Comparison of ENCODE assay signal across 11 mouse cellular contexts in genomic region chr3:88456313-88456712, GRCm38 (mm10). TPM values are rescaled to one million over a fixed set of nuclear protein-coding genes. Genes with fewer than 3 reads are reported as not detected.
DNase-seq lines count a peak whose midpoint lies in the region; ATAC-seq and TF ChIP-seq lines count a peak whose summit lies in the region.
"Had no signal": no experiment of that assay in that cellular context is flagged by ENCODE, and none has a peak within 500 bp of the region (broad histone marks: within the 10 kb centered on the region; RNA-seq: fewer than 3 reads in every experiment).

No protein-coding gene starts in this region.

- 78% methylated on average over 8 of the region's 8 CpGs for WGBS in heart, embryonic 10.5 days
- 73% methylated on average over 8 of the region's 8 CpGs for WGBS in liver, embryonic 16.5 days (ENCODE audit: insufficient replicate concordance)

- no peak overlapping the region for H3K4me3 ChIP-seq in heart, embryonic 10.5 days
- H3K4me3 ChIP-seq in MEL (ENCODE audit: control insufficient read depth in 1 of 2, insufficient read depth in 1 of 2, low read depth in 2 of 2, low read length in 2 of 2), result no peak overlapping the region
- H3K4me3 ChIP-seq in liver, embryonic 16.5 days (ENCODE audit: low read depth, low read length), result peak overlapping the region; percentile 35
- H3K4me3 ChIP-seq: heart, embryonic 15.5 days; limb, embryonic 10.5 days had no signal

- peaks cover 97% of the 10 kb centered on the region for H3K27me3 ChIP-seq in heart, embryonic 10.5 days (ENCODE audit: insufficient read depth, poor library complexity, severe bottlenecking)
- no peaks in the 10 kb centered on the region for H3K27me3 ChIP-seq in MEL (ENCODE audit: control insufficient read depth in 1 of 2, insufficient read depth in 2 of 2, low read length in 2 of 2)
- peaks cover 5% of the 10 kb centered on the region for H3K27me3 ChIP-seq in liver, embryonic 16.5 days (ENCODE audit: control insufficient read depth, insufficient read depth, low read depth, low read length)

- no peaks in the 10 kb centered on the region for H3K36me3 ChIP-seq in heart, embryonic 10.5 days
- peaks cover 0 to 40% of the 10 kb centered on the region in 2 experiments; a peak in 2 of 4 replicates for H3K36me3 ChIP-seq in MEL (ENCODE audit: control insufficient read depth in 1 of 2, insufficient read depth in 2 of 2, low read length in 2 of 2)
- H3K36me3 ChIP-seq in liver, embryonic 16.5 days (ENCODE audit: control insufficient read depth, insufficient read depth), result no peaks in the 10 kb centered on the region
- H3K36me3 ChIP-seq: heart, embryonic 15.5 days; limb, embryonic 10.5 days had no signal

- no peaks in the 10 kb centered on the region for H3K9me3 ChIP-seq in heart, embryonic 10.5 days
- no peaks in the 10 kb centered on the region for H3K9me3 ChIP-seq in MEL (replicated peaks; ENCODE audit: insufficient read depth, low read length)
- H3K9me3 ChIP-seq in liver, embryonic 16.5 days (replicated peaks; ENCODE audit: control insufficient read depth, low read length), result no peaks in the 10 kb centered on the region
- H3K9me3 ChIP-seq: heart, embryonic 15.5 days; limb, embryonic 10.5 days had no signal

- DNase-seq in heart, embryonic 10.5 days (ENCODE audit: low spot score), result no peak
- DNase-seq in heart, adult 11 months, result no peak
- DNase-seq in MEL (ENCODE audit: low read depth, low spot score), result no peak
- peak; percentile 80 for DNase-seq in kidney, postnatal 10 days
- no peak for DNase-seq in layer of hippocampus, adult 9-10 months (ENCODE audit: low spot score)
- DNase-seq in Muller cell, postnatal 12 days (ENCODE audit: inconsistent ontology term), result no peak
- DNase-seq: gastrocnemius, postnatal 10 days had no signal

- TF ChIP-seq RAD21 in MEL (IDR thresholded peaks at IDR 0.05; ENCODE audit: low read depth, low read length), result no peak

- peak overlapping the region; percentile 44; the same call in 1 of the 2 replicates for H3K4me2 ChIP-seq in liver, embryonic 16.5 days (ENCODE audit: low read depth, low read length)
- H3K4me2 ChIP-seq: heart, embryonic 15.5 days had no signal

- TF ChIP-seq POLR2A in MEL (IDR thresholded peaks at IDR 0.05; ENCODE audit: control insufficient read depth in 1 of 2, insufficient read depth in 1 of 2, low read depth in 1 of 2, low read length in 2 of 2, poor library complexity in 1 of 2), result no peak

- H3K4me1 ChIP-seq in heart, embryonic 10.5 days, result peaks cover 43% of the 10 kb centered on the region
- peaks cover 20 to 50% of the 10 kb centered on the region in 2 experiments for H3K4me1 ChIP-seq in MEL (ENCODE audit: control insufficient read depth in 1 of 2, insufficient read depth in 2 of 2, low read length in 2 of 2)
- peaks cover 9% of the 10 kb centered on the region; the same call in 1 of the 2 replicates for H3K4me1 ChIP-seq in liver, embryonic 16.5 days (ENCODE audit: control insufficient read depth, low read depth, low read length)

- no peaks in the 10 kb centered on the region for H3K79me2 ChIP-seq in MEL (ENCODE audit: control insufficient read depth, insufficient read depth, low read length, poor library complexity)

- TF ChIP-seq EP300 in MEL (IDR thresholded peaks at IDR 0.05; ENCODE audit: low read depth in 1 of 2, low read length in 2 of 2), result no peak

- peak overlapping the region; percentile 25; the same call in 1 of the 2 replicates for H3K27ac ChIP-seq in heart, embryonic 10.5 days
- H3K27ac ChIP-seq in MEL (ENCODE audit: control insufficient read depth, low read depth, low read length), result no peak overlapping the region
- H3K27ac ChIP-seq in liver, embryonic 16.5 days (ENCODE audit: low read length), result peak overlapping the region; percentile 72
- H3K27ac ChIP-seq: heart, embryonic 15.5 days; limb, embryonic 10.5 days had no signal

- no peak for TF ChIP-seq CTCF in MEL (IDR thresholded peaks at IDR 0.05 in 2 of 3, conservative IDR thresholded peaks at IDR 0.05 in 1 of 3; ENCODE audit: control insufficient read depth in 1 of 3, insufficient read depth in 1 of 3, low read depth in 2 of 3, low read length in 3 of 3, poor library complexity in 1 of 3, severe bottlenecking in 1 of 3)

- ATAC-seq in liver, embryonic 16.5 days (ENCODE audit: low read depth), result peak; percentile 83
- ATAC-seq in frontal cortex, adult (ENCODE audit: low TSS enrichment), result no peak

- peak overlapping the region; percentile 2; the same call in 1 of the 2 replicates for H3K9ac ChIP-seq in MEL (ENCODE audit: control insufficient read depth, low read depth, low read length, poor library complexity, severe bottlenecking)
- H3K9ac ChIP-seq in liver, embryonic 16.5 days (ENCODE audit: low read depth, low read length), result no peak overlapping the region
- H3K9ac ChIP-seq: heart, embryonic 15.5 days had no signal

TF ChIP-seq in MEL, 35 proteins besides CTCF, POLR2A, EP300 and RAD21:
- TF ChIP-seq ZKSCAN1 (IDR thresholded peaks at IDR 0.05; ENCODE audit: low read depth, low read length) (no peak), E2F4 (IDR thresholded peaks at IDR 0.05; ENCODE audit: borderline replicate concordance, low read depth, low read length) (no peak)

RNA-seq across cellular contexts. Expression of gene Sema4a, which starts 4.7 kb away (rescaled TPM):
- 1.7 and 4.3 TPM in 2 replicates for polyA plus RNA-seq in heart, embryonic 10.5 days (2016; fragmentation: Nextera tagmentation; extraction: Ambion mirVana)
- 31.4 and 45.3 TPM in 2 replicates for total RNA-seq in MEL (2012; rRNA removed)
- polyA plus RNA-seq in MEL (2012; ENCODE audit: insufficient read depth in 1 of 2, insufficient read length in 2 of 2, low read depth in 1 of 2, low replicate concordance in 2 of 2, missing spikeins in 1 of 2), result 10 to 100 TPM in 1 of 2 experiments, not detected in 1; 33.5 TPM
- polyA plus RNA-seq in liver, embryonic 16.5 days (2015; fragmentation: Nextera tagmentation; extraction: Ambion mirVana), result 27.0 and 29.1 TPM in 2 replicates

RNA-seq across cellular contexts. Expression of gene Slc25a44, which starts 31.4 kb away (rescaled TPM):
- polyA plus RNA-seq in heart, embryonic 10.5 days (2016; fragmentation: Nextera tagmentation; extraction: Ambion mirVana), result 16.8 and 17.5 TPM in 2 replicates
- 26.2 and 30.5 TPM in 2 replicates for total RNA-seq in MEL (2012; rRNA removed)
- polyA plus RNA-seq in MEL (2012; ENCODE audit: insufficient read depth in 1 of 2, insufficient read length in 2 of 2, low read depth in 1 of 2, low replicate concordance in 2 of 2, missing spikeins in 1 of 2), result 10 to 100 TPM in 1 of 2 experiments, not detected in 1; 34.6 TPM
- polyA plus RNA-seq in liver, embryonic 16.5 days (2015; fragmentation: Nextera tagmentation; extraction: Ambion mirVana), result 10.0 and 11.8 TPM in 2 replicates

RNA-seq across cellular contexts. Expression of gene Pmf1, which starts 46.2 kb away (rescaled TPM):
- polyA plus RNA-seq in heart, embryonic 10.5 days (2016; fragmentation: Nextera tagmentation; extraction: Ambion mirVana), result 131 and 149 TPM in 2 replicates
- 139 and 144 TPM in 2 replicates for total RNA-seq in MEL (2012; rRNA removed)
- polyA plus RNA-seq in MEL (2012; ENCODE audit: insufficient read depth in 1 of 2, insufficient read length in 2 of 2, low read depth in 1 of 2, low replicate concordance in 2 of 2, missing spikeins in 1 of 2), result 100 to 1,000 TPM in 1 of 2 experiments, not detected in 1; 357 TPM
- 69.7 and 76.8 TPM in 2 replicates for polyA plus RNA-seq in liver, embryonic 16.5 days (2015; fragmentation: Nextera tagmentation; extraction: Ambion mirVana)

RNA-seq across cellular contexts. Expression of gene Lmna, which starts 53.4 kb away (rescaled TPM):
- polyA plus RNA-seq in heart, embryonic 10.5 days (2016; fragmentation: Nextera tagmentation; extraction: Ambion mirVana), result 57.7 and 80.7 TPM in 2 replicates
- total RNA-seq in MEL (2012; rRNA removed), result 388 and 394 TPM in 2 replicates
- polyA plus RNA-seq in MEL (2012; ENCODE audit: insufficient read depth in 1 of 2, insufficient read length in 2 of 2, low read depth in 1 of 2, low replicate concordance in 2 of 2, missing spikeins in 1 of 2), result 100 to 1,000 TPM; 128 to 302 TPM
- polyA plus RNA-seq in liver, embryonic 16.5 days (2015; fragmentation: Nextera tagmentation; extraction: Ambion mirVana), result 123 and 131 TPM in 2 replicates
